Mouse (Mus musculus): ENCODE measurements around the gene Mtm1.
A peak's percentile ranks its signal among the peaks of the same experiment; 100 is the strongest.
"Not testable (repeated sequence)": the region's sequence is repeated elsewhere in the genome, so short reads cannot be mapped to it uniquely, and the experiment has no call there.

Gene Mtm1

DNA sequence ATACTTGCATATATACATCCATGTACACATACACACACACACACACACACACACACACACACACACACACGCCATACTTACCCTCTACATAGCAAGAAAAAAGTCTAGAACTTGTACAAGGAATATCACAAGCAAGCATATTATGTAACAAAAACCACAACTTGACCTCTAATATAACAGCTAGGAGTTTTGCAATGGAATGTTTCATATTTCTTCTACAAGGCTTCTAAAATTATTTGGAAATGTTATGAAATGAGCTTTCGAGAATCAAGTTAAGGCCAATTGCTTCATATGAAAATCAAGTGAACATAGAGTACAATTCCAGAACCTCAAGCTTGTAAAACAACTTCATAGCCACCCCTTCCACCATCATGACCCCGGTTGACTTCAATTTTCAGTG lies 74.9 kb downstream of the Mtm1 start:
- no peak for DNase-seq (ENCODE audit: extremely low spot score, low spot score)

DNA sequence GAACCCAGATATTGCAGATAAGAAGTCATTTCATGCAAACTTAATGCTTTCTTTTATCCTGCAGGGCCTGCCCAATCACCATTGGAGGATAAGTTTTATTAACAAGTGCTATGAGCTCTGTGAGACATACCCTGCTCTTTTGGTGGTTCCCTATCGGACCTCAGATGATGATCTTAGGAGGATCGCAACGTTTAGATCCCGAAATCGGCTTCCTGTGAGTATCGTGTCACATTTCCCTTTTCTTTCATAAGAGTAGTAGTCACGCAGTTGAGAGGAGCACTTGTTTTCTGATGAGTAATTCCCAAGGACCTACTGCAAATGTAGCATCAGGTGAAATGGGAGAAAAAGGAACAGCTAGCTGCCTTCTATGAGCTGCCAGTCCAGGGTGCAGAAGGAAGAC lies 76.5 kb downstream of the Mtm1 start:
- DNase-seq (ENCODE audit: extremely low spot score, low spot score): no peak

DNA sequence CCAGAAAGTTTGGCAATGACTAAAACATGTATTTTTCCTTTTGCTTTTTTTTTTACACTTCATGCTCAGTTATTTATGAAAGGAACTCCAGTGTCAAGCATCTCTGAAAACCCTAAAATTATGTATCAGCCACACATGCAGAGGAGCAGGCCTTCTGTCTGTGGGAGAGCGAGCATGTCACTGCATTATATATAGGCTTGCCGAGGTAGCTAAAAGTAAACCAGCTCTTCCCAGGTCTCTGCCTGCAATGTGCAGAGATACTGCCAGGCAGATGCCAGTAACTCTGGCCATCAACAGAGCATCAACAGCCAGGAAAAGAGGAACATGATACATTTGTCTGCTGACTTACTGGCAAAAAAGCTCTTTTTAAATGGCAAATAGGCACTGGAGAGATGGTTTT lies 83.6 kb downstream of the Mtm1 start:
- DNase-seq (ENCODE audit: extremely low spot score, low spot score): no peak

DNA sequence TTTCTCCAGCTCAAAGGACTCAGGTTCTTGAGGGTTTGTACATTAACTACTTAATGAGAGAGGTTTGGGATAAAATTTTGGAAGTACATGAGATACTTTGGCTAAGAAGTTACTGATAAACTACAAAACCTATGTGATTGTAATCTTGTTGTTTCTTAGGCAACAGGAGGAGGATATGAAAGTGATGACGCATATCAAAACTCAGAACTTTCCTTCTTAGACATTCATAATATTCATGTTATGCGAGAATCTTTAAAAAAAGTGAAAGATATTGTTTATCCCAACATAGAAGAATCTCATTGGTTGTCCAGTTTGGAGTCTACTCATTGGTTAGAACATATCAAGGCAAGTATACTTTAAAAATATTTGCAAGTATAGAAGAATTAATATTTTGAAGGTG lies 85.4 kb downstream of the Mtm1 start:
- DNase-seq (ENCODE audit: extremely low spot score, low spot score): no peak

DNA sequence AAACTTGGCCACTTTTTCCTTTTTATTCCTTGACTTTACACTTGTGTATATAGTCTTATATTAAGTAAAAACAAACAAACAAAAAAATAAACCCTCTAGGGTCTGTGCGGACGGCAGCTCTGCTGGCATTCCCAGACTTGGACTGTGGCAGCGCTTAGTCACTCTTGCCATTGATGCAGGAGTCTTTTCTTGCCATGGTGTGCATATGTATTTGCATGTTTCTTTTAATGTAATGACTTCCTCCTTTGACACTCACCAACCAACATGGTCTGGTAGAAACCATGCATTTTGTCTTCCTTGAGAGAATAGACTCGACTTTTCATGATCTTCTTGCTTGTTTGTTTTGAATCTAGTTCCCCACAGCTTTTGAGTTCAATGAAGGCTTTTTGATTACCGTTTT lies 91.6 kb downstream of the Mtm1 start:
- no peak for DNase-seq (ENCODE audit: extremely low spot score, low spot score)

DNA sequence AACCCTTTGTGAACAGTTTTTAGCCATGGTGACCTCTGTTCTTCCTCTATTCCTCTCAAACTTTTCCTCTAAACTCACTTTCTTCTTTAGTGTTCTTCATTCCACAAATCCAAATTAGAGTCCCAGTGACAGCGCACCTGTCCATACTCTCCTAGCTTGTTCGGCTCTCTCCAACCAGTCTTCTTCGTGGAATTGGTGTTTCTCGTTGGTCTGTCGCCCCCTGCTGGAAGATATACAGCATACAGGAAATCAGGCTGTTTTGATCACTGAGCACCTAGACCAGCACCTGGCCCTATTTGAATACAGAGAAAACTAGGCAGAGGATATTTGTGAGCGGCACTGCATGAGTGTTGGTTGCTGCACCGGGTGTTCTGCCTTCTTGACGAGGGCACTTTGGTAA lies 100.7 kb downstream of the Mtm1 start:
- DNase-seq (ENCODE audit: extremely low spot score, low spot score): peak; percentile 32

DNA sequence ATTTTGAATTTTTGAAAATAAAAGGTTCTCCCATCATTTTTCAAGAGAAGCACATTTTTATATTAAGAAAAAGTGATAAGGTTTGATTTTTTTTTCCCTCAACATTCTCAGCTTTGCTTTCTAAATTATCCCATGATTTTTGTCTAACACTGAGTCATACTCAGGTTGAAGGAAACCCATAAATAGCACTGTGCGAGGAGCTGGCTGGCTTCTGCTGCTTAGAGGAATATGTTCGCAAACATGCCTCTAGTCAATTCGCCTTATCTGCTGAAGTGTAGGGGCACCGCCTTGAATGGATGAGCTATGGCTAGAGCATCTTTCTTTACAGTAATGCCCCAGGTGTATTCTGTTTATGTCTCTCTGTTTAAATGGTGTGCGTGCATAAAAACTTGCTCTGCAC lies 103.8 kb downstream of the Mtm1 start:
- no peak for DNase-seq (ENCODE audit: extremely low spot score, low spot score)

DNA sequence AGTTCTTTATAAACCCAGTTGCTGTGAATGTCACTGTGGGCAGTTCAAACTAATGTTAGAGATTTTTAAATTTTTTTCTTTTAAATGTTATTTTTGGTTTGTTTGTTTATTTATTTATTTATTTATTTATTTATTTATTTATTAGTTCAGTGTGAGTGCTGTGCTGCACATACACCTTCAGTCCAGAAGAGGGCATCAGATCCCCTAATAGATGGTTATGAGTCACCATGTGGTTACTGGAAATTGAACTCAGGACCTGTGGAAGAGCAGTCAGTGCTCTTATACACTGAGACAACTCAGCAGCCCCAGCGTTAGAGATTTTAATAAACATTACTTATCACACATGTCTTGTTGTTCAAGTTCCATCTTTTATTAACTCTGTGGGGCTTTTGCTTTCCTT lies 141.5 kb downstream of the Mtm1 start:
- no peak for DNase-seq (ENCODE audit: extremely low spot score, low spot score)

DNA sequence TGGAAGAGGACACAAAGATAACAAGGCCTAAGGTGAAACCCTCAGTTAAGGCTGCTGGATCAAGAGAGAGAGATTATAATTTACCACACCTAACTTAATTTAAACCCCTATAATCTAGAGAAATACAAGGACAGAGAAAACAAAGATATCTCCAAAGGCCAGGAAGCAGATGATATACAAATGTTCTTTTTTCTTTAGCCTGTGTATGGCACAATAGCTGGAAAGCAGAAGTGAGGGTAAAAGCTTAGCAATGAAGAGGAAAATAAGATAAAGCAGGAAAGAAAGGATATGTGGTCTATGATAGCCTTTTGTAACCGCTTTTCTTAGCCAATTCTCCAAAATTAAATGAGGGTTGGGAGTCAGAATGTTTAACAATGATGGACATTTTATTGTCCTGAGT lies 144.8 kb downstream of the Mtm1 start:
- DNase-seq (ENCODE audit: extremely low spot score, low spot score): no peak

DNA sequence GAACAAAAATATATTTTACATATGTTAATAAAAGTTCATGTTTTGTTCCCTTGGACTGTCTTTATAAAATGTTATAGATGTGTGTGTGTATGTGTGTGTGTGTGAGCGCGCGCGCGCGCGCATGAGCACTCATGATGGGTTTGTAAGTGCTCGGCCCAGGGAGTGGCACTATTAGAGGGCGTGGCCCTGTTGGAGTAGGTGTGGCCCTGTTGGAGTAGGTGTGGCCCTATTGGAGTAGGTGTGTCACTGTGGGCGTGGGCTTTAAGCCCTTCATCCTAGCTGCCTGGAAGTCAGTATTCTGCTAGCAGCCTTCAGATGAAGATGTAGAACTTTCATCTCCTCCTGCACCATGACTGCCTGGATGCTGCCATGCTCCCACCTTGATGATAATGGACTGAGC lies 151.2 kb downstream of the Mtm1 start:
- DNase-seq (ENCODE audit: extremely low spot score, low spot score): not testable (repeated sequence)

DNA sequence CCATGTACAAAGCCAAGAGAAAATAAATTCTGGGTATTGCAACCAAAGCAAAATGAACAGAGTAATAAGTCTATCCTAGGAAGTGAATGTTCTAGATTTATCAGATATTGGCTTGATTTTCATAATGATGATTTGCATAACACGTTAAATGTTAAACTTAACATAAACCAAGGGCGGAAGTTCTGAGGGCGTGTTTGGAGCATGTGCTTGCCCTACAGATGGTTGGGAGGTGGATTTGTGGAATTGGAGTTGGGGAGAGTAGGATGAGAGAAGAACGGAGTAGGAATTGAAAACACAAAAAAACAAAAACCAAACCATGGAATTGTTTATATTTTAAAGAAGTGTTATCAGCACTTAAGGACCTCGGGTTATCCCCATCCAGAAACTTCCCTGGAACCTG lies 153.5 kb downstream of the Mtm1 start:
- no peak for DNase-seq (ENCODE audit: extremely low spot score, low spot score)

DNA sequence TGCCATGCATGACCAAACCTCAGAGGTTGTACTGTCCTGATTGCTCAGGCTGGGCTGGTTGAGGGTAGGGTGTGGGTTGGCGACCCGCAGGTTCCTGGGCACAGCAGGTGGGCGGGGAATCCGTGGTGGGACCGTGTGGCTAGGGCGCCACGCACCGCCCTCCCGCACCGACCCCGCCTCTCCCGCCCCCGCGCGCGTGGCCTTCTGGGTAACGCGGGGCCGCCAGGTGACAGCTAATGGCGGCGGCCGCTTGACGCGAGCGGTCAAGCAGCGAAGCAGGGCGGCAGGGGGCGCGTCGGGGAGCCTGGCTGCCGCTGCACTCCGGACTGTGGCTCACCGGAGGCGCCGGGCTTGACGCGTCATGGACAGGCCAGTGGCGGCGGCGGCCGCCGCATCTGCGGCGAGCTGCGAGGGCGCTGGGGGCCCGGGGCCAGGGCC lies 154.0 kb downstream of the Mtm1 start, which contains the start of gene Mtmr1:
TSS of gene Mtmr1 (plus strand) at position 207 of the 438 bp plus-strand sequence.
- DNase-seq (ENCODE audit: extremely low spot score, low spot score): peak; percentile 64

DNA sequence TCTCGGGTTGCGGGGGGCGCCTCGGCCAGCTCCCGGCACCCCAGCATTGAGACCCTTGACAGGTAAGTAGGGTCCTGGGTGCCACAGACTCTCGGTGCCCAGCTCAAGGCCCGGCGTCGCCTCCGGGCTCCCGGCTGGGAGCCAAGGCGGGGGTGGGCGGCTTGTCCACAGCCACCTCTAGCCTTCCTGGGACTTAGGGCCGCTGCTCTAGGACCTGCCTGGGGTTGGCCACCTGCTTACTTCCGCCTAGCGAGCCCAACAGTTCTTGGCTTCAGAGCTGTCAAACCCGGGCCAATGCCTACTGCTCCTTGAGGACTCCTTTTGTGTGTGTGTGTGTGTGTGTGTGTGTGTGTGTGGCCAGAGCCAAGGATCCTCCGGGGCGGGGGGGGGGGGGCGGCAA lies 154.4 kb downstream of the Mtm1 start:
- no peak for DNase-seq (ENCODE audit: extremely low spot score, low spot score)
